Comparison of ENCODE assay signal across 20 mouse cellular contexts in genomic region chr10:37275857-37276256, GRCm38 (mm10).
DNase-seq lines count a peak whose midpoint lies in the region; ATAC-seq and TF ChIP-seq lines count a peak whose summit lies in the region.
"Had no signal": no experiment of that assay in that cellular context is flagged by ENCODE, and none has a peak within 500 bp of the region (broad histone marks: within the 10 kb centered on the region; RNA-seq: fewer than 3 reads in every experiment).

No protein-coding gene starts in this region.

- TF ChIP-seq POLR2A in lung, adult 2 months (IDR thresholded peaks at IDR 0.05; ENCODE audit: borderline replicate concordance, extremely low read depth, low read depth, low read length) = no peak

- H3K27me3 ChIP-seq in lung, postnatal 0 days (replicated peaks; ENCODE audit: insufficient read depth, low read length) = no peaks in the 10 kb centered on the region
- H3K27me3 ChIP-seq in liver, embryonic 11.5 days (replicated peaks; ENCODE audit: control insufficient read depth, insufficient read depth, low read length) = no peaks in the 10 kb centered on the region
- no peaks in the 10 kb centered on the region for H3K27me3 ChIP-seq in liver, embryonic 14.5 days (ENCODE audit: control insufficient read depth, insufficient read depth, low read length)
- no peaks in the 10 kb centered on the region for H3K27me3 ChIP-seq in stomach, embryonic 15.5 days (replicated peaks)
- H3K27me3 ChIP-seq: CH12.LX; forebrain, embryonic 13.5 days; heart, embryonic 13.5 days; hindbrain, embryonic 12.5 days; Patski had no signal

- TF ChIP-seq EP300 in lung, postnatal 0 days (IDR thresholded peaks at IDR 0.05) = no peak
- TF ChIP-seq EP300 in liver, embryonic 14.5 days (IDR thresholded peaks at IDR 0.05; ENCODE audit: low read depth) = no peak

- no peak for TF ChIP-seq CTCF in lung, postnatal 0 days (IDR thresholded peaks at IDR 0.05)
- no peak for TF ChIP-seq CTCF in lung, adult 2 months (IDR thresholded peaks at IDR 0.05; ENCODE audit: insufficient read depth, low read length)
- TF ChIP-seq CTCF in liver, embryonic 14.5 days (IDR thresholded peaks at IDR 0.05; ENCODE audit: low read depth) = no peak

- H3K4me1 ChIP-seq in lung, postnatal 0 days (ENCODE audit: insufficient read depth, low read depth, low read length) = peaks cover 4% of the 10 kb centered on the region; the same call in 1 of the 2 replicates
- peaks cover 6% of the 10 kb centered on the region for H3K4me1 ChIP-seq in lung, adult 2 months (ENCODE audit: control insufficient read depth, insufficient read depth, low read length)
- H3K4me1 ChIP-seq in liver, embryonic 11.5 days (replicated peaks; ENCODE audit: control insufficient read depth, insufficient read depth, low read length) = peaks cover 8% of the 10 kb centered on the region
- H3K4me1 ChIP-seq in liver, embryonic 14.5 days (replicated peaks; ENCODE audit: control insufficient read depth in 2 of 2, insufficient read depth in 2 of 2, low read length in 1 of 2) = peaks cover 6 to 18% of the 10 kb centered on the region in 2 experiments
- H3K4me1 ChIP-seq in stomach, embryonic 15.5 days = no peaks in the 10 kb centered on the region
- H3K4me1 ChIP-seq: embryonic facial prominence, embryonic 10.5 days; forebrain, embryonic 13.5 days; hindbrain, embryonic 12.5 days had no signal

- no peak overlapping the region for H3K9ac ChIP-seq in lung, postnatal 0 days (replicated peaks; ENCODE audit: low read depth)
- no peak overlapping the region for H3K9ac ChIP-seq in liver, embryonic 11.5 days (ENCODE audit: low read depth, low read length)
- no peak overlapping the region for H3K9ac ChIP-seq in liver, embryonic 14.5 days (replicated peaks)
- H3K9ac ChIP-seq in stomach, embryonic 15.5 days = no peak overlapping the region
- H3K9ac ChIP-seq: forebrain, embryonic 13.5 days; forebrain, postnatal 0 days; heart, embryonic 13.5 days; hindbrain, embryonic 12.5 days had no signal

- H3K27ac ChIP-seq in lung, postnatal 0 days (ENCODE audit: low read length) = no peak overlapping the region
- H3K27ac ChIP-seq in liver, embryonic 11.5 days (ENCODE audit: low read depth, low read length) = peak overlapping the region; percentile 47; the same call in 1 of the 2 replicates
- no peak overlapping the region for H3K27ac ChIP-seq in liver, embryonic 14.5 days
- H3K27ac ChIP-seq in stomach, embryonic 15.5 days = 0 out of 2 replicates have a peak overlapping the region, but pooled peaks have one; percentile 9
- H3K27ac ChIP-seq: embryonic facial prominence, embryonic 10.5 days; forebrain, embryonic 13.5 days; heart, embryonic 13.5 days; hindbrain, embryonic 12.5 days had no signal

- 45% methylated on average over 1 of the region's 1 CpGs for WGBS in lung, postnatal 0 days
- WGBS in lung, adult 2 months = 40% methylated on average over 1 of the region's 1 CpGs
- 69% methylated on average over 1 of the region's 1 CpGs for WGBS in liver, embryonic 11.5 days
- WGBS in liver, embryonic 14.5 days (ENCODE audit: insufficient replicate concordance) = 61% methylated on average over 1 of the region's 1 CpGs
- WGBS in stomach, embryonic 15.5 days = 70% methylated on average over 1 of the region's 1 CpGs

- H3K9me3 ChIP-seq in lung, postnatal 0 days (ENCODE audit: low read length) = no peaks in the 10 kb centered on the region
- H3K9me3 ChIP-seq in liver, embryonic 11.5 days (ENCODE audit: control insufficient read depth, low read length) = no peaks in the 10 kb centered on the region
- H3K9me3 ChIP-seq in liver, embryonic 14.5 days (ENCODE audit: control insufficient read depth, low read length) = no peaks in the 10 kb centered on the region
- no peaks in the 10 kb centered on the region for H3K9me3 ChIP-seq in stomach, embryonic 15.5 days
- H3K9me3 ChIP-seq: embryonic facial prominence, embryonic 10.5 days; forebrain, embryonic 13.5 days; heart, embryonic 13.5 days; hindbrain, embryonic 12.5 days had no signal

- ATAC-seq in lung, postnatal 0 days = peak; percentile 43; the same call in 1 of the 2 replicates
- ATAC-seq in liver, embryonic 11.5 days (replicated peaks; ENCODE audit: low FRiP score) = no peak
- ATAC-seq in liver, embryonic 14.5 days (ENCODE audit: insufficient read depth) = peak; percentile 36; the same call in 1 of the 2 replicates
- no peak for ATAC-seq in stomach, embryonic 15.5 days (ENCODE audit: insufficient read depth, low FRiP score, low read depth)
- ATAC-seq: activated CD4-positive, CD25-positive, alpha-beta regulatory T cell, adult 4 months; Patski had no signal

- peak; percentile 59 for DNase-seq in lung, postnatal 0 days (ENCODE audit: low spot score)
- DNase-seq in lung, adult 2 months = no peak
- no peak for DNase-seq in liver, embryonic 11.5 days (ENCODE audit: low spot score)
- DNase-seq in liver, embryonic 14.5 days (ENCODE audit: low read depth in 3 of 3, low spot score in 3 of 3) = no peak
- no peak for DNase-seq in layer of hippocampus, postnatal 25 days (ENCODE audit: extremely low spot score in 1 of 2, low spot score in 1 of 2)
- no peak for DNase-seq in heart, adult 8-10 months (ENCODE audit: low spot score)
- DNase-seq: adrenal gland, adult 2 months; adrenal gland, postnatal 25 days; cerebellum, adult 18-20 months; forebrain, postnatal 0 days; gastrocnemius, postnatal 14 days; heart, postnatal 4 days had no signal

- H3K4me2 ChIP-seq in lung, postnatal 0 days (replicated peaks; ENCODE audit: low read depth, low read length) = no peak overlapping the region
- H3K4me2 ChIP-seq in liver, embryonic 11.5 days = no peak overlapping the region
- H3K4me2 ChIP-seq in liver, embryonic 14.5 days (ENCODE audit: low read depth) = no peak overlapping the region
- no peak overlapping the region for H3K4me2 ChIP-seq in stomach, embryonic 15.5 days
- H3K4me2 ChIP-seq: forebrain, embryonic 13.5 days; heart, embryonic 13.5 days; hindbrain, embryonic 12.5 days had no signal

- H3K4me3 ChIP-seq in lung, postnatal 0 days (ENCODE audit: low read depth, low read length) = no peak overlapping the region
- H3K4me3 ChIP-seq in lung, adult 2 months (replicated peaks; ENCODE audit: extremely low read depth, low read depth, low read length) = no peak overlapping the region
- H3K4me3 ChIP-seq in liver, embryonic 11.5 days (ENCODE audit: low read depth, low read length) = no peak overlapping the region
- no peak overlapping the region for H3K4me3 ChIP-seq in liver, embryonic 14.5 days (ENCODE audit: insufficient read depth in 1 of 2, low read depth in 2 of 2, low read length in 2 of 2)
- no peak overlapping the region for H3K4me3 ChIP-seq in stomach, embryonic 15.5 days (replicated peaks)
- H3K4me3 ChIP-seq: embryonic facial prominence, embryonic 10.5 days; forebrain, embryonic 13.5 days; heart, embryonic 13.5 days; hindbrain, embryonic 12.5 days had no signal

- H3K36me3 ChIP-seq in lung, postnatal 0 days (ENCODE audit: insufficient read depth, low read length) = no peaks in the 10 kb centered on the region
- H3K36me3 ChIP-seq in liver, embryonic 11.5 days (ENCODE audit: control insufficient read depth, insufficient read depth, low read length) = no peaks in the 10 kb centered on the region
- H3K36me3 ChIP-seq in liver, embryonic 14.5 days (replicated peaks; ENCODE audit: control insufficient read depth, insufficient read depth, low read depth) = no peaks in the 10 kb centered on the region
- no peaks in the 10 kb centered on the region for H3K36me3 ChIP-seq in stomach, embryonic 15.5 days
- H3K36me3 ChIP-seq: embryonic facial prominence, embryonic 10.5 days; heart, embryonic 13.5 days; hindbrain, embryonic 12.5 days had no signal

Comparison
In these comparisons a context has a peak if more than half of its experiments do, and no peak if none do; other contexts are left out.
1. ATAC-seq: peak in lung, postnatal 0 days (single experiment) and liver, embryonic 14.5 days (single experiment); none in liver, embryonic 11.5 days (single experiment) and stomach, embryonic 15.5 days (single experiment).
2. H3K27ac ChIP-seq: peak in liver, embryonic 11.5 days (single experiment) and stomach, embryonic 15.5 days (single experiment); none in lung, postnatal 0 days (single experiment) and liver, embryonic 14.5 days (single experiment).